Mouse (Mus musculus): Measurements from ENCODE around the gene Cnot9.

Gene Cnot9

DNA sequence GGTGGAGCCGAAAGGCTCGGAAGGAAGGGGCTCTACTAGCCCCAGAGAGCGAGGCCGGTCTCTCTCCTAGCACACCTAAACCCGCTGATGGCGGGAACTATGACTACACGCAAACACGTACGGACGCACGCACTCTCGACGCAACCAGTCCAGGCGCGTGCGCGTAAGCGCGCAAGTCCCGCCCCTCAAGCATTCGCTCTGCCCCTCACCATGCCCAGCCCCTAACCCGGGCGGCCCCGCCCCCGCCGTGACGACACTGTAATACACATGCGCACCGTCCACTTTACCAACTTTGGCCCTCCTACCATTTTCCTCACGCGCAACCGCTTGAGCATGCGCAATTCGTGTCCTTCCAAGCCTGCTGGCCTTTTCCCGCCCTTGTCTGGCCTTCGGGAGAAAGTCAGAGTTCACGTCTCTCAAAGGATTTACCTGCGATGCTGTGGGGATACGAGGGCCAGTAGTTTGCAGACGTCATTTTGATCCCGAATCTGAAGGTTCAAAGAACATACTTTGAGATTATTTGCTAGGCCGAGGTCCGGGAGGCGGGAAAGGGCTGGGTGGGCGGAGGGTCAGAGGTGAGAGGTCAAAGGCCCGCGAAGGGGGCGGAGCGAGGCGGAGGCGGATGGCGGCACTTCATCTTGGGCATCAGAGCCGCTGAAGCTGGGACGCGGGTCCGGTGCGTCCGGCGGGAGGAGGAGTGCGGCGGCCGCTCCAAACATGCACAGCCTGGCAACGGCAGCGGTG, at the start of gene Cnot9:
Gene Cnot9, plus strand, starts transcription at position 338 of the 744 bp plus-strand sequence.
- under 1% methylated on average over 64 of the region's 64 CpGs for WGBS

DNA sequence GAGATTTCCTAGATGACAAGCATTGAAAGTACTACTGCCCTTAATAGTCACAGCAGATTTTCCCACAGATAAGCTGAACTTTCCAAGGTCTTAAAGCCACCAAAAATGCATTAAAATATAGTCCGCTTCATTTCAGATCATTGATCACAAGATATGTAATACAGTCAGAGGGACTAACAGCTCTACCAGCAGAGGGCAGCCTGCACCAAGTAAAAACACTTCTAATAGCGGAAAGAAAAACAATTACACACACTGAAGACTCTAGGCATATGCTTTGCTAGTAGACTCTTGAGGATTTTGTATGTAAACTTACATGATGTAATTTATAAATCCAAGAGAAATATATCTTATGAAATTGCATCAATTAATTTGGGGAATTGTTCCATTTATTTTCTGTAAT, 45.6 kb upstream of the Cnot9 start:
- 65% methylated on average over 2 of the region's 2 CpGs for WGBS

DNA sequence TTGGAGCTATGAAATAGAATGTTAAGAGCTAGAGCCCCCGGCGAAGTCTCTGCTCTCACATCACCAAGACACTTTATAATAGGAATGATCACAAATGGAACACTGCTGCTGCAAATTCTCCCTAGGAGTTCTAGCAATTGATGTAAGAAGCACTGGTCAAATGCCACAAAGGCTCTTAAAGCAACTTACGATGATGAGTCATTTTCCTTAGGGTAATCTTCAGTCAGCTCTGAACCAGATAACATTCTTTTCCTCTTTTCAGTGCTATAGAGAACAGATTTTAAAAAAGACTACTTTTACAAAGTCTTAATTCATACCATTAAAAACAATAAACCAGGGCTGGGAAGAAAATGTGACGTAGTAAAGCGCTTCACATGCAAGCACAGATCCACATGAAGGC, 20.1 kb upstream of the Cnot9 start:
- WGBS, result 92% methylated on average over 5 of the region's 5 CpGs

DNA sequence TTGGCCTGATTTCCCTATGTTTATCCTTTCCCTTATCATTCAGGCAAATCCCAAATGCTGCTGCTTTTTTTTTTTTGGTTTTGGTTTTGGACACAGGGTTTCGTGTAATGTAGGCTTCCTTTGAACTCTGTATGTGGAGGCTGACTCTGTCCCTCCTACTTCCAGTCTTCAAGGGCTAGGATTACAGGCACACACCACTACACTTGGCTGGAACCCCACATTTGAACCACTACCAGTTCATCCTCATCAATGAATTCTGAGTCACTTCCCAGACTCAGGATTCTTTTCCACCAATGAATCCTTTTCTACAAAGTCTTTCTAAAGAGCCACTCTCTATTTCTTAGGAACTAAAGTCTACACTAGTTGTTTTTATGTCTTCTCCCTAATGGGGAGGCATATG, 4.8 kb upstream of the Cnot9 start:
- WGBS, result 60% methylated on average over 1 of the region's 1 CpGs

DNA sequence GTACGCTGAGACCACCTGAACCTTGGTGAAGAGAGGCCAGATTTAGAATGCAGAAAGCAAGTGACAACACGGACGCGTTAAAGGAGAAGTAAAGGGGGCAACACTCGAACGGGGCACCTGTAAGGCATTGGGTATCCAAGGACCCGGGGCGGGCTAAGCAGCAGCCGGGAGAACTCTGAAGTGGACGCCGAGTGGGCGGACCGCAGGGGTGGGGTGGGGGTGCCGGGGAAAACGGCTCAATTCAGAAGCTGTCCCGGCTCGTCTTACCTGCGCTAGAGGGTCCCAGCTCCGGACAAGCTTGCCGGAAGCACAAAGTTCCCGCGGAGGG, 501 bp upstream of the Cnot9 start:
- WGBS, result under 1% methylated on average over 22 of the region's 22 CpGs

DNA sequence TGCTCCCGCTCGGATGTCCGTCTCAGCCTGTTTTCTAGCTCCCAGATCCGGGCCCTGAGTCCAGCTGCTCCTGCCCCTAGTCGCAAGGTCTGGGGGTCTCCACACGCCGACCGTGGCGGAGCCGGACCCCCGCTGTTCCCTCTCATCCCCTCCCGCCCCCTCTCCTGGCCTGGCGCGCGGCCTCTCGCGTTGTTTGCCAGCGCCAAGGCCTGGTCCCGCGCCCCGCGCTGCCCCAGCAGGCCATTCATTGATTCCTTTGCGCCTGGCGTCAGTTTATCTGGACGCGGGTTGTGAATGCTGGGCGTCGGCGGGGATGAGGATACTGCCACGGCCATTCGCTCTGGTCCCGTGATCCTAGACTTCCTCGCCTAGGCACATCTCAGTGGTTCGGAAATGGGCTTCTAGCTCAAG, 618 bp downstream of the Cnot9 start:
- under 1% methylated on average over 34 of the region's 34 CpGs for WGBS

DNA sequence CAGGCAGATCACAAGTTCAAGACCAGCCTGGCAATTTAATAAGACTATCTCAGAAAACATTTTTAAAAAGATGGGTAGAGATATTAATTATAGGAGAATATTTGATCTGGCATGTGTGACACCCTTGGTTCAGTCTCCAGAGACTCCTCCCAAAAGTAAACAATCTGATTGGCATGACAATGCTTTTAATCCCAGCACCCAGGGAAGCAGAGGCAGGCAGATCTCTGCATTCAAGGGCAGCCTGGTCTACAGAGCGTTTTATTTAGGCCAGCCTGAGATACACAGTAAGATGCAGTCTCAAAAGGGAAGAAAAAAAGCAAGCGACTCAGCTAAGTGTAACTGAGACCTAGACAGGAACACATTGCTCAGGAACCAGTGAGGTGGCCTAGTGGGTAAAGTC, 1.9 kb downstream of the Cnot9 start:
- WGBS, result 87% methylated on average over 2 of the region's 2 CpGs

DNA sequence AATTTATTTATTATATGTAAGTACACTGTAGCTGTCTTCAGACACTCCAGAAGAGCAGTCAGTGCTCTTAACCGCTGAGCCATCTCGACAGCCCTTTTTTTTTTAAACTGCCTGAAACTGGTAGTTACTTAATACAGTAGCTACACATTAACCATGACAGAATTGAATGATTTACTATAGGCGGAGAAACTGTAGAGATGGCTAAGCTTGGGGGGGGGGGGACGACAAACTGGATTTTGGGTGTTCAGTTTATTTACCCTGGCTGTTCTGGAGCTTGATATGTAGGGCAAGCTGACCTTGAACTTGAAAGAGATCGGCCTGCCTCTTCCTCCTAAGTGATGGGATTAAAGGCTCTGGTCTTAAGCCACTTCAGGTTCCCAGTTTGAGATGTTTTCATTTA, 5.4 kb downstream of the Cnot9 start:
- WGBS, result 94% methylated on average over 5 of the region's 5 CpGs

DNA sequence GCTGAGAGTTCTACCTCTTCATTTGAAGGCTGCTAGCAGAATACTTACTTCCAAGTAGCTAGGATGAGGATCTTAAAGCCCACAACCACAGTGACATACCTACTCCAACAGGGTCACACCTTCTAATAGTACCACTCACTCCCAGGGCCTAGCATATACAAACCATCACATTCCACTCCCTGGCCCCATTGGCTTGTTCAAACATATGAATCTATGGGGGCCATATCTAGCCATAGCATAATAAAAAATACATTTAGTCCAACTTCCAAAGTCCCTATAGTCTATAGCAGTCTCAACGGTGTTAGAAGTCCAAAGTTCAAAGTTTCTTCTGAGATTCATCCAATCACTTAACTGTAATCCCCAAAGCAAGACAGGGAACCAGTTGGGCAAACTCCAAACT, 7.1 kb downstream of the Cnot9 start:
- 96% methylated on average over 1 of the region's 1 CpGs for WGBS

DNA sequence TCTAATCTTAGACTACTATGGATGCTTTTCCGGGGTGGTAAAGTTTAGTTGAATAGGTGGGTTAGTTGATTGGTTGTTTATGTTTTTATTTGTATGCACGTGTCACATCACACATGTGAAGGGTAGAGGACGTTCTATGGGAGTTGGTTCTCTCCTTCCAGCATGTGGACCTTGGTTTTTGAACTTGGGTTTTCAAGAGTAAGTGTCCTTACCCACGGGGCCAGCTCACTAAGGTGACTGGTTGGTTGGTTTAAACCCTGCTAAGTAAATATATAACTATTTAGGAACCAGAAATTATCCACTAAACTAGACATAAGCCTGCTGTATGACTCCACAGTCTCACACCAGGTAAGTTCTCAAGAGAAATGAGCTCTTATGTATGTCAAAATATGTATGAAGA, 18.9 kb downstream of the Cnot9 start:
- 95% methylated on average over 4 of the region's 4 CpGs for WGBS

DNA sequence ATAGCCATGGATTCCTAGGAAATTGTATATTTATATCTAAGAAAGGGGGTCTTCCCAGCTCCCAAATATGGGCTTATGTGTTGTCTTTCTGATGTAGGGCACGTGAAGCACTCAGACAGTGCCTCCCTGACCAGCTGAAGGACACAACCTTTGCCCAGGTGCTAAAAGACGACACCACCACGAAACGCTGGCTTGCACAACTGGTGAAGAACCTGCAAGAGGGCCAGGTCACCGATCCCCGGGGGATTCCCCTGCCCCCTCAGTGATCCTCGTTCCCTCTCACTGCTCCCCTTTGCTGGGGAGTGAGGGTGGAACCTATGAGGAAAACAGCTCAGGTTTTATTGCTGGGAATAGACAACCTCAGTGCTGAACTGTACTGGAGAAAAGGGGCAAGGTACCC, 22.7 kb downstream of the Cnot9 start:
- 97% methylated on average over 7 of the region's 7 CpGs for WGBS

DNA sequence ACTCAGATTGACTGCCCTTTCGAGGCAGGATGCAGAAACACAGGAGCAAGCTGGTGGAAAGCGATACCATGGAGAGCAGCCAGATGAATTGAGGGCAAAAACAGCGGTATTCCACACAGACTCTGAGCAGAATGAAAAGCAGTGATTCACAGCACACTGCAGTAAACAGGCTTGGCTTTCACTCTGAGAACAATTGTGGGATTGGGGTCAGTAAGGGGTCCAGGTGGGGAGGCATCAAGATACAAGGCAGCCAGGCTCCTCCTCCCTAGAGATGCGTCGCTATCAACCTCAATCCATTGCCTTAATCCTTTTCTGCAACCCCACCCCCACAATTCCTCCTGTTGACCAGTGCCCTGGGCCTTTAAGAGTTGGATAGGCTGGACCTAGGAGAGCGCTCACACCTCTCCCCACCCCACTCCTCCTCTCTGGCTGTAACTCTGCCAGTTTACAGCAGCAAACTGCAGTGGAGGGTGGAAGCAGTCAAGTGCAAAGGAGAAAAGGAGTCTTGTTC, 36.6 kb downstream of the Cnot9 start, which contains the start of gene Plcd4:
Gene Plcd4, plus strand, starts transcription at position 438 of the 511 bp plus-strand sequence.
- 10% methylated on average over 6 of the region's 6 CpGs for WGBS

DNA sequence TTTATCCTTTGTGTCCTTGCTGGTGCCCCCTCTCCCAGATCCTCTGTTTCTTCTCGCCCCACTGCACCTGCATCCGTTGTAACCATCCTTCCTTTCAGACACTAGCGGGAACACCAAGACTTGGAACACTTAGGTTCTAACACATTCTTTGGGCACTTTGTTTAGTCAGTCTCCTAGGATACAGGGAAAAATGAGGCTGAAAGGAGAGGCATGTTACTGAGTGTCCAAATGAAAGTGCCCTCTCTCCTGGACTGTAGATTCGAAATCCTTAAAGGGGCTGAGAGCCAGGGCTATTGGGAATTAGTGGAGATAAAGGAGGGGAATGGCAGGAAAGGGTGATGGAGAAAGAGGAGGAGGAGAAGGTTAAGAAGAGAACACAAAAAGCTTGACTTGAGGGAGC, 38.3 kb downstream of the Cnot9 start, which contains the start of gene Usp37:
Gene Usp37, minus strand, starts transcription at position 101 of the 400 bp plus-strand sequence.
- 71% methylated on average over 4 of the region's 4 CpGs for WGBS

DNA sequence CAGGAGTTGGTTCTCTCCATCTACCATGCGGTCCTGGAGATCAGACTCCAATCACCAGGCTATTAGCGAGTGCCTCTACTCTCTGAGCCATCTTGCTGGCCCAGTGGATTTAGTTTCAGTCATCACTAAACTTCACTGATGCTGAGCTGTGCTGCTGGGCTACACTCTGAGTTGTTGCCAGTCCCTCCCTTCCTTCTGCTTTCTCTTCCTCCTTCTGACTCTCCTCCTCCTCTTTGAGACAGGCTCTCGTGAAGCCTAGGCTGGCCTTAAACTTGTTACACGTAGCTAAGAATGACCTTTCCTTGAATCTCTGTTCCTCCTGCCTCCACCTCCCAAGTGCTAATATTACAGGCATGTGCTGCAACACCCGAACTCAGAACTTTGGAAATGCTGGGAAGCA, 53.2 kb downstream of the Cnot9 start:
- 90% methylated on average over 5 of the region's 5 CpGs for WGBS

DNA sequence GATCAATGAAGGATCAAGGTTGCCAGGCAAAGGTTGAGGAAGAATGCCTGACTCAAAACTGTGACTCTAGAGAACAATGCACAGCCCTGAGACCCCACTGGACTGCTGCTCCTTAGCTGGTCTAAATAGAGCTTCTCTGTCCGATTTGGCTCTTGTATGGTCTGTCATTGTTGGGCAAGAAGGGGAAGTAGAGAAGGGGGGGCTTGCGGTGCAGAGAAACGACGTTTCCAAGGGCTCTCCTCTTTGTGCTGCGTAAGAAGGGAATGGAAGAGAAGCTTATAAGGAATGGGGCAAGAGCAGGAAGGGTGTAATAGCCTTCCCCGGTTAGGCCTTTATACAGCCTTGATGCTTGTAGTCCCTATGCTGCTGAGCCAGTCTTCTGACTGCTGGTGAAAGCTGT, 60.0 kb downstream of the Cnot9 start:
- WGBS, result 75% methylated on average over 6 of the region's 6 CpGs

DNA sequence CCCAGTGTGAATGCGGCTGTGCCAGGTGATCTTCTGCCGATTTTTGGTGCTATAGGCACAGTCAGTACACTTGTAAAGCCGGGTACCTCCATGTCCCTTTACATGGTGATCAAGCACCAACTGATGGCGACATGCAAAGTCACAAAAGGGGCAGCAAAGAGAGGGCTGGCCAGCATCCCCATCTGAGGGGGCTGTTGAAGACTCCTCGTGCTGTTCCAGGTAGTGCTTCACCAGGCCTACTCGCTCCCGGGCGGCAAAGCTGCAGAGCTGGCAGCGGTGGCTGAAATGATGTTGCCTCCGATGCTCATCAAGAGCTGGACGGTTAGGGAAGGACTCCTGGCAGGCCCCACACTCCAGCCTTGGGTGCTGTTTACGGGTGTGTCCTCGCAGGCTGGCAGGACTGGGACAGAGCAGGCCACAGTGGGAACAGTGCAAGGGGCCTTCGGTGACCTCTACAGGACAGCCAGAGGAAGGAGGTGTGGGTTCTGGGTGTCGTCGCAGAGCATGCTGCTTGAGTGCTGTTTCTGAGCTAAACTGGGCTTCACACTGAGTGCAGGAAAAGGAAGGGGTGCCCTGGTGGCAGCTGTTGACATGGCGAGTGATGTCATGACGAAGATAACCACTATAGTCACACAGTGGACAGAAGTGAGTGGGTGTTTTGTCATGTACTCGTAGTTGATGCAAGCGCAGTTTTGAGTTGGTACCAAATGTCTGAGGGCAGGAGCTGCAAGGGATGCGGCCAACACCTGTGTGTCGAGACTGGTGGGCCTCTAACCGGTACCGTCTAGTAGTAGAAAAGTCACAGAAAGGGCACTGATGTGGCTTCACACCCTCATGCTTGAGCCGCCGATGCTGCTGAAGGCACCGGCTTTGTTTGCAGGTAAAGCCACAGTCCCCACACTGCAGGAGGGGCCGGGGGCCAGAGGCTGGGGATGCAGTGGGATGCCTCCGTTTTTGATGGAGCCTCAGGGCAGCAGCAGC, 64.2 kb downstream of the Cnot9 start:
- 82% methylated on average over 29 of the region's 29 CpGs for WGBS

Measured in cerebral cortex, adult 2 months (tissue).